Mouse (Mus musculus) ES-E14 (cell line): ENCODE measurements around the gene Szrd1.

Experiments used
- CHD2 ChIP-seq: IDR thresholded peaks from 2 replicates; pipeline ENCODE4 v1.6.1; 2014; ENCODE audit warnings: mild to moderate bottlenecking, low read depth, low read length, inconsistent platforms
- HCFC1 ChIP-seq: IDR thresholded peaks from 2 replicates; pipeline ENCODE4 v1.6.1; 2012; ENCODE audit warnings: low read length, inconsistent platforms, borderline replicate concordance; ENCODE audit not compliant: insufficient read depth
- MAFK ChIP-seq: IDR thresholded peaks from 2 replicates; pipeline ENCODE4 v1.6.1; 2014; ENCODE audit warnings: mild to moderate bottlenecking, low read depth, low read length, inconsistent platforms; ENCODE audit not compliant: insufficient read depth

GRCm38 (mm10) chr4:141064104-141064659 is 75.4 kb downstream of the Szrd1 start:
- TF ChIP-seq HCFC1: no peak
- no peak for TF ChIP-seq CHD2
- TF ChIP-seq MAFK: no peak
